Comparison of ENCODE assay signal across 8 mouse cellular contexts in genomic region chr5:30886731-30887130, GRCm38 (mm10). TPM values are rescaled to one million over a fixed set of nuclear protein-coding genes. Genes with fewer than 3 reads are reported as not detected.
DNase-seq lines count a peak whose midpoint lies in the region; ATAC-seq and TF ChIP-seq lines count a peak whose summit lies in the region.

No protein-coding gene starts in this region.

- peaks cover 6% of the 10 kb centered on the region for H3K4me1 ChIP-seq in testis, adult 2 months (ENCODE audit: control insufficient read depth, insufficient read depth, low read length)
- H3K4me1 ChIP-seq in liver, embryonic 12.5 days, result peaks cover 35% of the 10 kb centered on the region

- no peaks in the 10 kb centered on the region for H3K9me3 ChIP-seq in liver, embryonic 12.5 days (replicated peaks)

- peak overlapping the region; percentile 82 for H3K9ac ChIP-seq in liver, embryonic 12.5 days

- H3K27me3 ChIP-seq in testis, adult 2 months (ENCODE audit: control insufficient read depth, insufficient read depth, low read length), result no peaks in the 10 kb centered on the region
- no peaks in the 10 kb centered on the region for H3K27me3 ChIP-seq in liver, embryonic 12.5 days (replicated peaks)

- peaks cover 3% of the 10 kb centered on the region for H3K36me3 ChIP-seq in testis, adult 2 months (ENCODE audit: control insufficient read depth, insufficient read depth, low read length)
- H3K36me3 ChIP-seq in liver, embryonic 12.5 days, result peaks cover 10% of the 10 kb centered on the region

- H3K4me2 ChIP-seq in liver, embryonic 12.5 days, result peak overlapping the region; percentile 96

- no peak for ATAC-seq in liver, embryonic 12.5 days
- no peak for ATAC-seq in megakaryocyte progenitor cell, adult 5-6 weeks (replicated peaks; ENCODE audit: poor library complexity)

- peak overlapping the region; percentile 89 for H3K27ac ChIP-seq in gastrocnemius, adult 2 months
- H3K27ac ChIP-seq in testis, adult 2 months (ENCODE audit: control insufficient read depth, insufficient read depth, low read depth, low read length), result peak overlapping the region; percentile 17
- peak overlapping the region; percentile 93 for H3K27ac ChIP-seq in liver, embryonic 12.5 days

- peak overlapping the region; percentile 91 for H3K4me3 ChIP-seq in gastrocnemius, adult 2 months
- peak overlapping the region; percentile 100; the same call in 1 of the 2 replicates for H3K4me3 ChIP-seq in testis, adult 2 months (ENCODE audit: control insufficient read depth, low read depth, low read length)
- peak overlapping the region; percentile 76 for H3K4me3 ChIP-seq in liver, embryonic 12.5 days

- WGBS in liver, embryonic 12.5 days (ENCODE audit: insufficient replicate concordance), result 38% methylated on average over 5 of the region's 5 CpGs

- no peak for DNase-seq in gastrocnemius, adult 2 months
- DNase-seq in gastrocnemius, adult 8-10 months (ENCODE audit: low spot score in 2 of 2), result no peak
- no peak for DNase-seq in testis, postnatal 14 days (ENCODE audit: low spot score)
- DNase-seq in adrenal gland, adult 2 months, result no peak
- no peak for DNase-seq in kidney, postnatal 4 days

- no peak for TF ChIP-seq CTCF in gastrocnemius, adult 2 months (IDR thresholded peaks at IDR 0.05)
- no peak for TF ChIP-seq CTCF in testis, adult 2 months (IDR thresholded peaks at IDR 0.05; ENCODE audit: control insufficient read depth, insufficient read depth, insufficient replicate concordance, low read depth, low read length)

- no peak for TF ChIP-seq POLR2A in testis, adult 2 months (IDR thresholded peaks at IDR 0.05; ENCODE audit: control insufficient read depth, low read depth, low read length)

- intact Hi-C loops in gastrocnemius, adult 2 months (cut with DNase I), result loop anchor here (2.0 kb wide), 1 partner anchor 74 kb away; no protein-coding TSS in a partner anchor

RNA-seq across cellular contexts. Expression of gene Agbl5, which starts 1.8 kb away (rescaled TPM):
- 1 to 10 TPM; 1.6 to 2.3 TPM for total RNA-seq in gastrocnemius, adult 2 months (2021)
- total RNA-seq in gastrocnemius, adult 8-10 months (2022), result 1 to 10 TPM; 2.7 to 5.6 (median 3.2) TPM
- polyA plus RNA-seq in testis, adult 2 months (2012; rRNA removed), result 489 and 539 TPM in 2 replicates
- polyA plus RNA-seq in liver, embryonic 12.5 days (2016; fragmentation: Nextera tagmentation; extraction: Ambion mirVana), result 7.0 and 7.2 TPM in 2 replicates
- total RNA-seq in adrenal gland, adult 2 months (2021), result 1 to 10 TPM; 7.6 to 9.2 TPM
- polyA plus RNA-seq in adrenal gland, adult 2 months (2012; rRNA removed), result 25.3 and 27.5 TPM in 2 replicates
- 12.4 and 13.8 TPM in 2 replicates for total RNA-seq in megakaryocyte progenitor cell, adult 5-6 weeks (2015)
- 7.7 and 8.4 TPM in 2 replicates for total RNA-seq in megakaryocyte progenitor cell, adult 5-6 weeks (2017)

RNA-seq across cellular contexts. Expression of gene Tmem214, which starts 18.9 kb away (rescaled TPM):
- 10 to 100 TPM; 28.8 to 31.2 TPM for total RNA-seq in gastrocnemius, adult 2 months (2021)
- total RNA-seq in gastrocnemius, adult 8-10 months (2022), result 10 to 100 TPM; 26.5 to 32.4 (median 29.7) TPM
- polyA plus RNA-seq in testis, adult 2 months (2012; rRNA removed), result 126 and 131 TPM in 2 replicates
- 55.5 and 56.2 TPM in 2 replicates for polyA plus RNA-seq in liver, embryonic 12.5 days (2016; fragmentation: Nextera tagmentation; extraction: Ambion mirVana)
- total RNA-seq in adrenal gland, adult 2 months (2021), result 10 to 100 TPM; 51.9 to 62.2 TPM
- 87.6 and 96.9 TPM in 2 replicates for polyA plus RNA-seq in adrenal gland, adult 2 months (2012; rRNA removed)
- total RNA-seq in megakaryocyte progenitor cell, adult 5-6 weeks (2015), result 18.2 and 23.9 TPM in 2 replicates
- 20.9 and 38.4 TPM in 2 replicates for total RNA-seq in megakaryocyte progenitor cell, adult 5-6 weeks (2017)

RNA-seq across cellular contexts. Expression of gene Ost4, which starts 20.9 kb away (rescaled TPM):
- total RNA-seq in gastrocnemius, adult 2 months (2021), result 100 to 1,000 TPM; 103 to 121 TPM
- 100 to 1,000 TPM in 2 of 4 experiments, 10 to 100 TPM in 2; 96.6 to 117 (median 105) TPM for total RNA-seq in gastrocnemius, adult 8-10 months (2022)
- polyA plus RNA-seq in testis, adult 2 months (2012; rRNA removed), result 184 and 197 TPM in 2 replicates
- polyA plus RNA-seq in liver, embryonic 12.5 days (2016; fragmentation: Nextera tagmentation; extraction: Ambion mirVana), result 374 and 383 TPM in 2 replicates
- 100 to 1,000 TPM; 256 to 264 TPM for total RNA-seq in adrenal gland, adult 2 months (2021)
- polyA plus RNA-seq in adrenal gland, adult 2 months (2012; rRNA removed), result 120 and 143 TPM in 2 replicates
- total RNA-seq in megakaryocyte progenitor cell, adult 5-6 weeks (2015), result 439 and 494 TPM in 2 replicates
- total RNA-seq in megakaryocyte progenitor cell, adult 5-6 weeks (2017), result 259 and 297 TPM in 2 replicates

RNA-seq across cellular contexts. Expression of gene Emilin1, which starts 26.5 kb away (rescaled TPM):
- 1 to 10 TPM; 2.7 to 7.7 TPM for total RNA-seq in gastrocnemius, adult 2 months (2021)
- 1 to 10 TPM; 1.7 to 3.0 (median 2.8) TPM for total RNA-seq in gastrocnemius, adult 8-10 months (2022)
- 5.7 and 6.5 TPM in 2 replicates for polyA plus RNA-seq in testis, adult 2 months (2012; rRNA removed)
- polyA plus RNA-seq in liver, embryonic 12.5 days (2016; fragmentation: Nextera tagmentation; extraction: Ambion mirVana), result 70.0 and 73.6 TPM in 2 replicates
- total RNA-seq in adrenal gland, adult 2 months (2021), result 10 to 100 TPM; 40.3 to 62.0 TPM
- polyA plus RNA-seq in adrenal gland, adult 2 months (2012; rRNA removed), result 64.1 and 75.1 TPM in 2 replicates
- total RNA-seq in megakaryocyte progenitor cell, adult 5-6 weeks (2015), result 49.7 and 64.5 TPM in 2 replicates
- total RNA-seq in megakaryocyte progenitor cell, adult 5-6 weeks (2017), result 98.6 and 99.3 TPM in 2 replicates

RNA-seq across cellular contexts. Expression of gene Khk, which starts 34.5 kb away (rescaled TPM):
- total RNA-seq in gastrocnemius, adult 2 months (2021), result 10 to 100 TPM; 29.2 to 30.8 TPM
- 10 to 100 TPM; 35.7 to 40.5 (median 38.2) TPM for total RNA-seq in gastrocnemius, adult 8-10 months (2022)
- 6.0 and 10.3 TPM in 2 replicates for polyA plus RNA-seq in testis, adult 2 months (2012; rRNA removed)
- 33.6 and 36.3 TPM in 2 replicates for polyA plus RNA-seq in liver, embryonic 12.5 days (2016; fragmentation: Nextera tagmentation; extraction: Ambion mirVana)
- total RNA-seq in adrenal gland, adult 2 months (2021), result 10 to 100 TPM; 37.2 to 44.3 TPM
- polyA plus RNA-seq in adrenal gland, adult 2 months (2012; rRNA removed), result 43.9 and 60.3 TPM in 2 replicates
- 74.3 and 88.2 TPM in 2 replicates for total RNA-seq in megakaryocyte progenitor cell, adult 5-6 weeks (2015)
- 62.2 and 82.9 TPM in 2 replicates for total RNA-seq in megakaryocyte progenitor cell, adult 5-6 weeks (2017)

Comparison
In these comparisons a context has a peak if more than half of its experiments do, and no peak if none do; other contexts are left out.
1. H3K27ac ChIP-seq: peak in every context shown above with its lines; median percentile 93 in liver, embryonic 12.5 days; 89 in gastrocnemius, adult 2 months; 17 in testis, adult 2 months.